Mouse (Mus musculus) heart, embryonic 10.5 days (tissue): ENCODE measurements at regions not wholly inside any gene's neighbourhood (a gene's known extent, or its start where the extent isn't known, plus 50 kb on each side); places are given as distances from the start of the nearest gene placed in this dataset.
"Not testable (repeated sequence)": the region's sequence is repeated elsewhere in the genome, so short reads cannot be mapped to it uniquely, and the experiment has no call there.

Source experiments
- DNase-seq: peaks from one replicate; pipeline ENCODE4 v3.0.0-alpha.2; 2017; ENCODE audit warnings: low spot score
- H3K27ac ChIP-seq: fragments of 300-500 bp; sonication (generic); 2 replicates; pipeline ENCODE4 v1.5.1; 2016; ENCODE audit warnings: mild to moderate bottlenecking
- H3K27me3 ChIP-seq: fragments of 300-500 bp; sonication (generic); 2 replicates; pipeline ENCODE4 v1.6.1; 2016; ENCODE audit warnings: mild to moderate bottlenecking; ENCODE audit not compliant: poor library complexity, insufficient read depth, severe bottlenecking
- H3K36me3 ChIP-seq: fragments of 300-500 bp; sonication (generic); 2 replicates; pipeline ENCODE4 v1.6.1; 2016; ENCODE audit warnings: mild to moderate bottlenecking, moderate library complexity
- H3K4me1 ChIP-seq: fragments of 300-500 bp; sonication (generic); 2 replicates; pipeline ENCODE4 v1.6.1; 2016; ENCODE audit warnings: mild to moderate bottlenecking
- H3K4me3 ChIP-seq: fragments of 300-500 bp; sonication (generic); 2 replicates; pipeline ENCODE4 v1.5.1; 2016; ENCODE audit warnings: mild to moderate bottlenecking, moderate library complexity
- H3K9me3 ChIP-seq: fragments of 300-500 bp; sonication (generic); 2 replicates; pipeline ENCODE4 v1.6.1; 2016; ENCODE audit warnings: mild to moderate bottlenecking, moderate library complexity
- WGBS: fragments of 180-500 bp; shearing (Covaris S2); methylation state at CpG from one replicate; pipeline ENCODE4 v1.1.7; 2016; 5-methylcytosine and 5-hydroxymethylcytosine counted together

DNA sequence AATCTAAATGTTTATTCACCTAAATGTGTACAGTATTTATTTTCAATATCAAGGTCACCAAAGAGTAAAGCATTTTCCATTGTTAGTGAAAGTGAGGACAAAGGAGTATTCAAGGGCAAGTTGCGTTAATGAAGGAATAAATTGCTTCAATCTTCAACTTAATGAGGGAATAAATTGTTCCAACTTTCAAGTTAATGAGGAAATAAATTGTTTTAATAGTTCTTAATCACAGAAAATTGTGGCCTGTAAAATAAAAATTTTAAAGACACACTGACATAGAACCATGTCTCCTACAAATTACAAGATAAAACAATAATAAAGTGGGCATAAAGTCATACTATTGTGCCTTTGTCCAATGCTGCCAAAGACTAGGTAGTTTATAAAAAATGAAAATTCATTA, 375.4 kb upstream of the Adamts5 start:
- no peak for DNase-seq
- Histone ChIP-seq H3K9me3 (no peaks in the 10 kb centered on the region), H3K36me3 (no peaks in the 10 kb centered on the region), H3K4me1 (no peaks in the 10 kb centered on the region), H3K27me3 (no peaks in the 10 kb centered on the region), H3K27ac (no peak overlapping the region), H3K4me3 (no peak overlapping the region)
- 86% methylated on average over 1 of the region's 1 CpGs for WGBS

DNA sequence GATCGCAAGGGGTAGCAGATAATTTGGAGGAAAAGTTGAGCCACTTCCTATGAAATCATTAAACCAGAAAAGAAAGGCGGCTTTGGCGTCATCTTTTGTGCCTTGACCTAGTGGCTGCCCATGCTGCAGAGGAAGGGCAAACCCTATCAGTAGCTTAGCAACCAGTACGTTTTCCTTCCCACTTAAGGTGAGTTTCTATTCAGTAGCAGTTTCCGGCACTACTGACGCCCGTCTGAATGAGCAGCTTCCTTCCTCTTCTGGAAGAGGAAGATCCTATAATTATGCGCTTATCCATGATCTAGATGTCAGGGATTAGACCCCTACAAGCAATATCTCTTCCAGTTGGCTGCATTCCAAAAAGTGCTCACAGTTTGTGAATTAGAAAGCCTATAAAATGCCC, 360.0 kb upstream of the Adamts5 start:
- H3K27me3 ChIP-seq, result no peaks in the 10 kb centered on the region
- no peak for DNase-seq
- H3K9me3 ChIP-seq, result no peaks in the 10 kb centered on the region
- H3K27ac ChIP-seq, result no peak overlapping the region
- no peak overlapping the region for H3K4me3 ChIP-seq
- no peaks in the 10 kb centered on the region for H3K4me1 ChIP-seq
- 50% methylated on average over 8 of the region's 8 CpGs for WGBS
- H3K36me3 ChIP-seq, result no peaks in the 10 kb centered on the region

- no peak overlapping the region for H3K27ac ChIP-seq
- H3K36me3 ChIP-seq, result no peaks in the 10 kb centered on the region
- DNase-seq, result no peak
Observed at GRCm38 (mm10) chr16:86252630-86253029, 351.0 kb upstream of the Adamts5 start.

DNA sequence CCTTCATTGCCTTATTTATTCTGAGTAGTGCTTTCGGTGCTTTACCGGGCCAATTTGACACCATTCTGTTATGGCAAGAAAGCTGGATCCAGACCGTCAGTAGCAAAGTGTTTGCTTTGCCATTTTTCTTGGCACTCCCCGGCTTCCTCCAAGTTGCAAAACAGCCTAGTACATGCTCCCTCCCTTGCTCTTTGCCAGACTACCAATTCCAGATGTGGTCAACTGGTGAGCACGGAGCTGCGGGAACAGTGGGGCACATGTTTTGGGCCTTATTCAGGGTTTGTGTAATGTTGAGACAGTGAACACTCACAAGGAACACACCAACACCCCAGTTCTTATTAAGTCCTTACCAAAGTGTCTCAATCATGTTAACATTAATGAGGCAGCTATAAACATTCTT, 348.4 kb upstream of the Adamts5 start:
- Histone ChIP-seq H3K9me3 (no peaks in the 10 kb centered on the region), H3K27me3 (no peaks in the 10 kb centered on the region), H3K4me3 (no peak overlapping the region), H3K4me1 (no peaks in the 10 kb centered on the region), H3K36me3 (no peaks in the 10 kb centered on the region), H3K27ac (no peak overlapping the region)
- WGBS, result 92% methylated on average over 6 of the region's 6 CpGs
- DNase-seq, result no peak

More at GRCm38 (mm10) chr16:86252630-86253029, 351.0 kb upstream of the Adamts5 start:
- Histone ChIP-seq H3K4me3 (no peak overlapping the region), H3K4me1 (no peaks in the 10 kb centered on the region), H3K9me3 (no peaks in the 10 kb centered on the region), H3K27me3 (no peaks in the 10 kb centered on the region)

- Histone ChIP-seq H3K27ac (no peak overlapping the region), H3K4me3 (no peak overlapping the region), H3K9me3 (no peaks in the 10 kb centered on the region), H3K4me1 (no peaks in the 10 kb centered on the region), H3K36me3 (no peaks in the 10 kb centered on the region), H3K27me3 (no peaks in the 10 kb centered on the region)
- DNase-seq, result no peak
- WGBS, result 80% methylated on average over 2 of the region's 2 CpGs
Observed at GRCm38 (mm10) chr16:86244191-86244590, 342.6 kb upstream of the Adamts5 start.

DNA sequence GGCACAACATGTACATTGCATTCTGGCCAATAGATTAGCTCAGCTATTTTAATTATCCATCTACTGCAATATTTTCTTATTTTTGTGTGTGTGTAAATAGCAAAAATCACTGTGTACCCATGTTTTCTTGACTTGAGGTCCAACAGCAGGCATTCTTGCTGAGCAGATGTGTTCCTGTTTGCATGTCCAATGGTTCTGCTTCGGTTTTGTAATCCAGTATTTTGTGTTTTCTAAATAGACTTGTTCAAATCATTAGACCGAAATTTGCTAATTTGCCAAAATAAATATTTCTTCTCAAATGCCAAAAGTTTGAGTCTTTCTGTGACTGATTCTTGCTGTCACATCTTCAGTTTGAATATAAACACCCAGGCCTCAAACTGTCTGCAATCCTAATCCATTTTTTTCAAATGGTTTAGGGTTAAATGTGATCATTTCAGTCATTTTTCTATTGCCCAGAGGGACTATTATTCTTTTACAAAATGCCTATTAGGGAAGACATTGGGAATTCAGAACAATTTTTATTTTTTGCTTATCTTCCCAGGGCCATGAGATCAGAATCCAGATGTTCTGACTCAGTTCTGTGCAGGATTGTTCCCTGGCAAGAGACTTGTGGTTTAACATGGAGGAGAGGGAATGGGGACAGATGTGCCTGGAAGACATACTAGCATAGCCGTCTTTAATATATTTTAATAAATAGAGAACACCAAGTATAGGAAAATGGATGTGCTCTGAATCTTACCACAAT, 341.3 kb upstream of the Adamts5 start:
- DNase-seq, result no peak
- Histone ChIP-seq H3K9me3 (no peaks in the 10 kb centered on the region), H3K27me3 (no peaks in the 10 kb centered on the region), H3K27ac (no peak overlapping the region), H3K4me1 (no peaks in the 10 kb centered on the region), H3K4me3 (no peak overlapping the region), H3K36me3 (no peaks in the 10 kb centered on the region)
- 87% methylated on average over 3 of the region's 3 CpGs for WGBS

GRCm38 (mm10) chr16:86222997-86223396, 321.4 kb upstream of the Adamts5 start:
- 72% methylated on average over 3 of the region's 3 CpGs for WGBS
- Histone ChIP-seq H3K9me3 (no peaks in the 10 kb centered on the region), H3K36me3 (no peaks in the 10 kb centered on the region), H3K4me3 (no peak overlapping the region), H3K27me3 (no peaks in the 10 kb centered on the region), H3K27ac (no peak overlapping the region), H3K4me1 (no peaks in the 10 kb centered on the region)
- no peak for DNase-seq

DNA sequence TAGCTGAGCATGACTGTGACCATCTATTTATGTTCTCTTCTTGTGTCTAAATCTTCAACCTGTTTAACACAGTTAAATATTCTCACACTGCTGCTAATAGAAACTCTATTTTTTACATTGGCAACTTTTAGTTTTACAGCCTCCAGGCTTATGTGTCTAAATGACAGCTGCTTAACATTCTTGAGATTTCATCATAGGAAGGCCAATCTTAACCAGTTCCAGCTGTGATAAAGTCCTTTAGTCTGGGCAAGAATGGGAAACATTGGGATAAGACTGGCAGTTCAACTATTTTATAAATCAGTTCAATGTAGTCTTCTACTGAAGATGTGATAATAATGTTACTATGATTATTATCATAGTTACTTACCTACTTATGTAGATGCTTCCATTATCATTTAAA, 308.9 kb upstream of the Adamts5 start:
- H3K27me3 ChIP-seq, result no peaks in the 10 kb centered on the region
- H3K4me1 ChIP-seq, result no peaks in the 10 kb centered on the region
- H3K9me3 ChIP-seq, result no peaks in the 10 kb centered on the region
- no peak overlapping the region for H3K27ac ChIP-seq
- no peak overlapping the region for H3K4me3 ChIP-seq
- no peaks in the 10 kb centered on the region for H3K36me3 ChIP-seq
- no peak for DNase-seq

DNA sequence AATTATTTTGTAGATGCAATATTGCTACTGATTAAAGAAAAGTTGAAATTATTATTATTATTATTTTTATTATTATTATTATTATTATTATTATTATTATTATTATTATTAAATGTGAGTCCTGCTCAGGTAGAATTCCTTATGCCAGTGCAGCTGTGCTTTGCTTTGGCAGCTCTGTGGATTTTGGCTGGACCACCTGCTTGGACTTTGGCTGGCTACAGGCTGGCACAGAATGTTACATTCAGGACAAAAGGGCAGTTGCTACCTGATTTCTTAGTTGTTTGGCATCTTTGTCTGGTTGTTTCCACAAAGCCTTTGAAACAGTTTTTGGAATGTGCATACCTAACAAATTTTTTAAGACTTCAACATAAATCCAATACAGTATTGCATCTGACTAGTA, 307.7 kb upstream of the Adamts5 start:
- Histone ChIP-seq H3K4me1 (no peaks in the 10 kb centered on the region), H3K27me3 (no peaks in the 10 kb centered on the region), H3K9me3 (no peaks in the 10 kb centered on the region), H3K36me3 (no peaks in the 10 kb centered on the region), H3K4me3 (no peak overlapping the region), H3K27ac (no peak overlapping the region)
- DNase-seq, result no peak

GRCm38 (mm10) chr16:86189874-86190273, 288.2 kb upstream of the Adamts5 start:
- DNase-seq, result no peak
- Histone ChIP-seq H3K4me3 (no peak overlapping the region), H3K27me3 (no peaks in the 10 kb centered on the region), H3K36me3 (no peaks in the 10 kb centered on the region), H3K9me3 (no peaks in the 10 kb centered on the region), H3K4me1 (no peaks in the 10 kb centered on the region), H3K27ac (no peak overlapping the region)
- WGBS, result 69% methylated on average over 1 of the region's 1 CpGs

DNA sequence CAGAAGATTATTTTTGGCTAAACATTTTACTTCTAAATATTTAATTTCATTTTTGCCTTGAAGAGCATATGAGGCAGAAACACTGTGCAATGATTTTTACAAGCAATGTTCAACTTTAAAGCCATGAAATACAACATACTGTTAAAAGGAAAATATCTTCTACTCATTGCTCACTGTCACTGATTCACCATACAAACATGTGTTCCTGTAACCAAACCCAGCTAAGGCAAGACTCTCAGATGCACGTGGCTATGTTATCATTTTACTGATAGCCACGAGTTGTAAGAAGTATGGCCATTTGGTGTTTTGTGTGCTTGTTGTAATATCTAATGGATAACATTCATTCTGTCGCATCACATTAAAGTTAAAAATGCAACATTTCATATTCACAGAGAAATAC, 287.3 kb upstream of the Adamts5 start:
- WGBS, result 60% methylated on average over 3 of the region's 3 CpGs

DNA sequence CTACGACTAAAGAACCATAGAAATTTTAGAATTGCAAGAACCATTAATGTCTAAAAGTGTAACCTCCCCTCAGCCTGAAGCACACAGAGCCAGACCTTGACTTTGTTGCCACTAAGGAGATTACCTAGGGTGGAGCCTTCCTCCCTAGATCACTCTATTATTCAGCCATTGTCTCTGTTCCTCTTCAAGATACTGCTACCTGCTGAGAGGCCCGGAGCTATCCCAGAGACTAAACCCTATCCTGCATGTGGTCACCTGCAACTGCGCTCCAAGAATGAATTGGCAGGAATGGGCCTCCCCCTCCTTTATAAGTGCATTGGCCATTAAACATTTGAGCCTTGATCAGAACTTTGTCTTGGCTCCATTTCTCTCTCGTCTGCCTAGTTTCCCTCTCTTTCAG, 286.0 kb upstream of the Adamts5 start:
- not testable (repeated sequence) for H3K9me3 ChIP-seq, H3K27ac ChIP-seq
- 70% methylated on average over 4 of the region's 4 CpGs for WGBS

More for the DNA sequence above, 287.3 kb upstream of the Adamts5 start:
- H3K4me1 ChIP-seq, result no peaks in the 10 kb centered on the region
- no peaks in the 10 kb centered on the region for H3K9me3 ChIP-seq
- no peak overlapping the region for H3K27ac ChIP-seq
- H3K4me3 ChIP-seq, result no peak overlapping the region
- no peaks in the 10 kb centered on the region for H3K27me3 ChIP-seq
- H3K36me3 ChIP-seq, result no peaks in the 10 kb centered on the region
- no peak for DNase-seq

GRCm38 (mm10) chr16:86159021-86159815, 257.6 kb upstream of the Adamts5 start:
- Histone ChIP-seq H3K27me3 (no peaks in the 10 kb centered on the region), H3K4me1 (no peaks in the 10 kb centered on the region), H3K4me3 (no peak overlapping the region), H3K27ac (no peak overlapping the region), H3K9me3 (no peaks in the 10 kb centered on the region), H3K36me3 (no peaks in the 10 kb centered on the region)
- no peak for DNase-seq
- WGBS, result 83% methylated on average over 4 of the region's 4 CpGs

More for the DNA sequence above, 286.0 kb upstream of the Adamts5 start:
- not testable (repeated sequence) for H3K4me3 ChIP-seq, H3K27me3 ChIP-seq, H3K36me3 ChIP-seq, H3K4me1 ChIP-seq, DNase-seq
